Mouse (Mus musculus) layer of hippocampus, postnatal 25 days (tissue): Measurements from ENCODE around the gene Lrrc75b. TPM values are rescaled to one million over a fixed set of nuclear protein-coding genes. Genes with fewer than 3 reads are reported as not detected.
"Not testable (repeated sequence)": the region's sequence is repeated elsewhere in the genome, so short reads cannot be mapped to it uniquely, and the experiment has no call there.

ENCODE experiments used
- DNase-seq, 2 experiments: peaks; one replicate each; pipeline ENCODE4 v3.0.0; 2022; ENCODE audit warnings: mixed read lengths in 2 of 2, low spot score in 1 of 2; ENCODE audit errors: extremely low spot score in 1 of 2
- total RNA-seq, 2 experiments: library from RNA; stranded (reverse); gene quantifications; 2 replicates each; pipeline ENCODE4 v1.2.3; 2021

Gene Lrrc75b
- total RNA-seq, 2 experiments from 2014 or later, result 9.7 to 10.7 TPM

- DNase-seq, result not testable (repeated sequence)
Measured at GRCm38 (mm10) chr10:75505928-75506327, 54.2 kb downstream of the Lrrc75b start.

GRCm38 (mm10) chr10:75505130-75505495, 55.0 kb downstream of the Lrrc75b start:
- no peak for DNase-seq

GRCm38 (mm10) chr10:75504234-75505129, 55.6 kb downstream of the Lrrc75b start:
- no peak for DNase-seq

- DNase-seq, result no peak
Measured at GRCm38 (mm10) chr10:75503692-75504091, 56.4 kb downstream of the Lrrc75b start.

- DNase-seq, result no peak
Measured at GRCm38 (mm10) chr10:75501641-75502040, 58.5 kb downstream of the Lrrc75b start.

- DNase-seq, result no peak
Measured at GRCm38 (mm10) chr10:75500345-75500744, 59.8 kb downstream of the Lrrc75b start.

Other genes with a start within 250 kb of the Lrrc75b start
- gene Adora2a, start 243.5 kb downstream of the Lrrc75b start, total RNA-seq, result 1 to 10 TPM; 2.5 to 3.7 TPM
- gene Upb1, start 159.2 kb downstream of the Lrrc75b start, total RNA-seq, result under 1 TPM; 0.10 to 0.54 TPM
- gene Snrpd3, start 42.8 kb downstream of the Lrrc75b start, total RNA-seq, result 10 to 100 TPM; 70.6 to 77.7 TPM
- gene Gucd1, start 42.4 kb downstream of the Lrrc75b start, total RNA-seq, result 10 to 100 TPM; 16.3 to 19.5 TPM
- 1 to 10 TPM; 3.4 to 3.5 TPM for gene Ggt1, start 1.3 kb upstream of the Lrrc75b start, total RNA-seq
- 1 to 10 TPM; 3.3 to 3.8 TPM for gene Ggt5, start 29.0 kb upstream of the Lrrc75b start, total RNA-seq
- gene Susd2, start 83.7 kb upstream of the Lrrc75b start, total RNA-seq, result 1 to 10 TPM; 1.4 to 1.6 TPM
- 10 to 100 TPM; 60.6 to 79.2 TPM for gene Cabin1, start 204.0 kb upstream of the Lrrc75b start, total RNA-seq
- 10 to 100 TPM; 40.4 to 44.5 TPM for gene Ddt, start 213.1 kb upstream of the Lrrc75b start, total RNA-seq
- gene Gm20441, start 220.6 kb upstream of the Lrrc75b start, total RNA-seq, result not detected
- gene Gstt3, start 221.1 kb upstream of the Lrrc75b start, total RNA-seq, result 1 to 10 TPM; 1.7 to 1.8 TPM
- gene Gstt1, start 238.3 kb upstream of the Lrrc75b start, total RNA-seq, result 1 to 10 TPM; 3.9 to 6.5 TPM